Mouse (Mus musculus) ES-Bruce4 (cell line): ENCODE results near the gene 4930432K21Rik. TPM values are rescaled to one million over a fixed set of nuclear protein-coding genes. Genes with fewer than 3 reads are reported as not detected.

Source experiments
- H3K27ac ChIP-seq: 2 replicates; pipeline ENCODE4 v1.5.1; 2012; ENCODE audit warnings: low read length, inconsistent platforms; ENCODE audit not compliant: insufficient read depth
- H3K27me3 ChIP-seq: 2 replicates; pipeline ENCODE4 v1.6.1; 2012; ENCODE audit warnings: mild to moderate bottlenecking, low read length, inconsistent platforms; ENCODE audit not compliant: control insufficient read depth, poor library complexity, insufficient read depth, severe bottlenecking
- H3K36me3 ChIP-seq: 2 replicates; pipeline ENCODE4 v1.6.1; 2012; ENCODE audit warnings: inconsistent platforms, mild to moderate bottlenecking, low read length, moderate library complexity; ENCODE audit not compliant: control insufficient read depth, poor library complexity, insufficient read depth, severe bottlenecking
- H3K4me1 ChIP-seq: one replicate; pipeline ENCODE4 v1.8.1; 2011; ENCODE audit warnings: low read length; ENCODE audit not compliant: control insufficient read depth, insufficient read depth
- H3K4me3 ChIP-seq: 2 replicates; pipeline ENCODE4 v1.5.1; 2011; ENCODE audit warnings: low read depth, mild to moderate bottlenecking, low read length
- H3K9ac ChIP-seq: 2 replicates; pipeline ENCODE4 v1.6.1; 2012; ENCODE audit warnings: low read depth, mild to moderate bottlenecking, inconsistent platforms; ENCODE audit not compliant: poor library complexity, severe bottlenecking
- H3K9me3 ChIP-seq: replicated peaks from 2 replicates; pipeline ENCODE4 v1.6.1; 2012; ENCODE audit warnings: mild to moderate bottlenecking, low read length, inconsistent platforms; ENCODE audit not compliant: control insufficient read depth, poor library complexity, insufficient read depth, severe bottlenecking
- CTCF ChIP-seq: IDR thresholded peaks from one replicate; pipeline ENCODE4 v1.8.1; 2011; ENCODE audit warnings: low read depth, low read length
- EP300 ChIP-seq: IDR thresholded peaks from 2 replicates; pipeline ENCODE4 v1.6.1; 2011; ENCODE audit warnings: low read depth, low read length; ENCODE audit not compliant: insufficient read depth
- POLR2A ChIP-seq: IDR thresholded peaks from one replicate; pipeline ENCODE4 v1.8.1; 2011; ENCODE audit warnings: low read length; ENCODE audit not compliant: insufficient read depth
- polyA plus RNA-seq: library from polyadenylated mRNA; stranded (reverse); fragments of >200 nt; gene quantifications from 2 replicates; pipeline ENCODE4 v1.2.4, GENCODE M21; 2011; ENCODE audit warnings: low read depth; ENCODE audit not compliant: missing spikeins, insufficient read depth, insufficient read length

The 4930432K21Rik gene
- polyA plus RNA-seq, 1 experiment: 4.7 TPM

- no peak overlapping the region for H3K4me3 ChIP-seq
- H3K9ac ChIP-seq: peak overlapping the region; percentile 55
- TF ChIP-seq EP300 (peak; percentile 94), POLR2A (no peak), CTCF (no peak)
- no peaks in the 10 kb centered on the region for H3K9me3 ChIP-seq
- H3K36me3 ChIP-seq: no peaks in the 10 kb centered on the region; the same call in 1 of the 2 replicates
- no peaks in the 10 kb centered on the region for H3K27me3 ChIP-seq
- H3K27ac ChIP-seq: peak overlapping the region; percentile 66
- peaks cover 9% of the 10 kb centered on the region for H3K4me1 ChIP-seq
Measured at GRCm38 (mm10) chr8:84178592-84178991, 30.8 kb downstream of the 4930432K21Rik start.

- peaks cover 9% of the 10 kb centered on the region for H3K4me1 ChIP-seq
- TF ChIP-seq EP300: no peak
- TF ChIP-seq POLR2A: no peak
- no peak for TF ChIP-seq CTCF
Measured at GRCm38 (mm10) chr8:84179946-84180345, 32.1 kb downstream of the 4930432K21Rik start.

GRCm38 (mm10) chr8:84180530-84181190 is 32.8 kb downstream of the 4930432K21Rik start:
- TF ChIP-seq EP300: peak; percentile 88
- TF ChIP-seq CTCF: no peak
- no peaks in the 10 kb centered on the region for H3K9me3 ChIP-seq
- peak overlapping the region; percentile 55; the same call in 1 of the 2 replicates for H3K9ac ChIP-seq
- H3K27ac ChIP-seq: peak overlapping the region; percentile 78
- peak overlapping the region; percentile 27 for H3K4me3 ChIP-seq
- no peaks in the 10 kb centered on the region for H3K27me3 ChIP-seq
- H3K4me1 ChIP-seq: peaks cover 9% of the 10 kb centered on the region
- H3K36me3 ChIP-seq: no peaks in the 10 kb centered on the region

More at GRCm38 (mm10) chr8:84179946-84180345, 32.1 kb downstream of the 4930432K21Rik start:
- Histone ChIP-seq H3K36me3 (no peaks in the 10 kb centered on the region), H3K9ac (peak overlapping the region; percentile 55), H3K27me3 (no peaks in the 10 kb centered on the region), H3K27ac (peak overlapping the region; percentile 78), H3K9me3 (no peaks in the 10 kb centered on the region), H3K4me3 (peak overlapping the region; percentile 27)

GRCm38 (mm10) chr8:84182833-84183232 is 35.0 kb downstream of the 4930432K21Rik start:
- H3K9me3 ChIP-seq: no peaks in the 10 kb centered on the region
- H3K36me3 ChIP-seq: no peaks in the 10 kb centered on the region
- H3K4me3 ChIP-seq: peak overlapping the region; percentile 75
- peak overlapping the region; percentile 29 for H3K27ac ChIP-seq
- H3K27me3 ChIP-seq: no peaks in the 10 kb centered on the region
- no peak for TF ChIP-seq EP300
- no peak for TF ChIP-seq POLR2A
- no peak for TF ChIP-seq CTCF
- H3K4me1 ChIP-seq: peaks cover 10% of the 10 kb centered on the region
- H3K9ac ChIP-seq: peak overlapping the region; percentile 98

- H3K4me3 ChIP-seq: peak overlapping the region; percentile 75
- peaks cover 7% of the 10 kb centered on the region for H3K4me1 ChIP-seq
- H3K9me3 ChIP-seq: no peaks in the 10 kb centered on the region
- H3K27ac ChIP-seq: no peak overlapping the region
- no peaks in the 10 kb centered on the region for H3K36me3 ChIP-seq
- peak overlapping the region; percentile 98 for H3K9ac ChIP-seq
- TF ChIP-seq POLR2A: no peak
- no peak for TF ChIP-seq EP300
- TF ChIP-seq CTCF: no peak
- no peaks in the 10 kb centered on the region for H3K27me3 ChIP-seq
Measured at GRCm38 (mm10) chr8:84183261-84184084, 35.6 kb downstream of the 4930432K21Rik start.
